Mouse (Mus musculus): Measurements from ENCODE around the gene Sdf2.

DNA sequence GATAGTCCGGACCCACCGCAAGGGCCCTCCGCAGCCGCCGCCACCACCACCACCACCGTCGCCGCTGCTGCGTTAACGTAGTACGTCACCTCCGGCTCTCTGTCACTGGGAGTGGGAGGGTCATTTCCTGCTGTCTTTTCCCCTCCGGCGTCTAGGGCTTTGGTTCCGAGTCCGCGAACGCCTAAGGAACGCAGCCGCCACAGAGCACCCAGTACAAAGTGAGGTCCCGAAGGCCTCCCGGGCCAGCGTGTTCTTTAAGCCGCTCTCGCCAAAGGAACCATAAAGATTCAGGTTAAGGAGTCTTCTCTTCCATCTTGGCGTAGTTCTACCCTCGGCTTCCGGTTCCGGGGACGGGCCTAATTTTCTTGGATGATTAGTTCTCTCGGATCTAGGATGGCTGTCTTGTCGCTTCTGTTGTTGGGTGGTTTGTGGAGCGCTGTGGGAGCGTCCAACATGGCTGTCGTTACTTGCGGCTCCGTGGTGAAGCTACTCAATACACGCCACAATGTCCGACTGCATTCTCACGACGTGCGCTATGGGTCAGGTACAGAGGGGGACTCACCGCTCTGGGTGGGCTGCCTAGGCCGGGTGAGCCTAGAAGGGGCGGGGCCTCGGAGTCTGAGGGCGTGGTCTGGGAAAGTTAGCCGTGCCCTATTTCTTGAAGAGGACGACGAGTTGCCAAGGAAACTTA lies at the start of gene Sdf2, which contains the start of gene Supt6:
- TF ChIP-seq POLR2A (IDR thresholded peaks at IDR 0.05; ENCODE audit: low read depth, low read length) (peak; percentile 73), CTCF (IDR thresholded peaks at IDR 0.05; ENCODE audit: extremely low read depth, insufficient read depth, insufficient read length, insufficient replicate concordance) (no peak)
